Mouse (Mus musculus): ENCODE data around the gene Il24.

- TF ChIP-seq CTCF (IDR thresholded peaks at IDR 0.05; ENCODE audit: insufficient read depth, low read depth, low read length) (no peak), POLR2A (IDR thresholded peaks at IDR 0.05; ENCODE audit: insufficient read depth, low read depth, low read length) (no peak)
These were observed 15.3 kb upstream of the Il24 start for GRCm38 (mm10) chr1:130902505-130902904.

Measured in olfactory bulb, adult 2 months (tissue).